Mouse (Mus musculus) olfactory bulb, adult 2 months (tissue): ENCODE measurements around the gene Impdh2.

Experiments
- CTCF ChIP-seq: fragments of 200-500 bp; IDR thresholded peaks from 2 replicates; pipeline ENCODE4 v1.5.1; 2012; ENCODE audit warnings: low read depth, mild to moderate bottlenecking, low read length, moderate library complexity; ENCODE audit not compliant: insufficient read depth
- POLR2A ChIP-seq: fragments of 200-500 bp; IDR thresholded peaks from 2 replicates; pipeline ENCODE4 v1.6.1; 2012; ENCODE audit warnings: mild to moderate bottlenecking, low read depth, low read length, moderate library complexity; ENCODE audit not compliant: insufficient read depth

- no peak for TF ChIP-seq POLR2A
- no peak for TF ChIP-seq CTCF
Measured at GRCm38 (mm10) chr9:108530954-108531353, 29.1 kb upstream of the Impdh2 start.
